Mouse (Mus musculus) midbrain, embryonic 16.5 days (tissue): Measurements from ENCODE around the gene Pax5. TPM values are rescaled to one million over a fixed set of nuclear protein-coding genes. Genes with fewer than 3 reads are reported as not detected.
A peak's percentile ranks its signal among the peaks of the same experiment; 100 is the strongest.

Experiments used
- ATAC-seq: fragments of 200-750 bp; cut with Nextera tagmentation; 2 replicates; pipeline ENCODE4 v1.8.0; 2017; ENCODE audit warnings: moderate TSS enrichment
- H3K27ac ChIP-seq: fragments of 300-500 bp; sonication (generic); 2 replicates; pipeline ENCODE4 v1.5.1; 2014; ENCODE audit warnings: mild to moderate bottlenecking, low read length, mixed read lengths
- H3K27me3 ChIP-seq: fragments of 300-500 bp; sonication (generic); 2 replicates; pipeline ENCODE4 v1.6.1; 2014; ENCODE audit warnings: low read depth, low read length, mixed read lengths; ENCODE audit not compliant: control insufficient read depth, insufficient read depth
- H3K36me3 ChIP-seq: fragments of 300-500 bp; sonication (generic); 2 replicates; pipeline ENCODE4 v1.6.1; 2014; ENCODE audit warnings: mild to moderate bottlenecking, low read length, moderate library complexity, mixed read lengths; ENCODE audit not compliant: control insufficient read depth, insufficient read depth
- H3K4me1 ChIP-seq: fragments of 300-500 bp; sonication (generic); 2 replicates; pipeline ENCODE4 v1.6.1; 2014; ENCODE audit warnings: mild to moderate bottlenecking, low read length, mixed read lengths; ENCODE audit not compliant: control insufficient read depth, insufficient read depth
- H3K4me2 ChIP-seq: fragments of 300-500 bp; sonication (generic); 2 replicates; pipeline ENCODE4 v1.6.1; 2014; ENCODE audit warnings: mild to moderate bottlenecking, low read length, mixed read lengths
- H3K4me3 ChIP-seq: fragments of 300-500 bp; sonication (generic); 2 replicates; pipeline ENCODE4 v1.5.1; 2014; ENCODE audit warnings: low read depth, mild to moderate bottlenecking, low read length, moderate library complexity, mixed read lengths
- H3K9ac ChIP-seq: fragments of 300-500 bp; sonication (generic); 2 replicates; pipeline ENCODE4 v1.6.1; 2014; ENCODE audit warnings: low read depth, low read length, mixed read lengths
- H3K9me3 ChIP-seq: fragments of 300-500 bp; sonication (generic); replicated peaks from 2 replicates; pipeline ENCODE4 v1.6.1; 2014; ENCODE audit warnings: mild to moderate bottlenecking, low read length, mixed read lengths; ENCODE audit not compliant: control insufficient read depth, poor library complexity, severe bottlenecking
- WGBS: fragments of 180-500 bp; shearing (Covaris S2); extraction: QIAGEN DNeasy Blood & Tissue Kit; methylation state at CpG from one replicate; pipeline ENCODE4 v1.1.7; 2014; 5-methylcytosine and 5-hydroxymethylcytosine counted together
- polyA plus RNA-seq: library from polyadenylated mRNA; unstranded; fragments of >200 nt; fragmentation: Nextera tagmentation; extraction: Ambion mirVana; gene quantifications from 2 replicates; pipeline ENCODE4 v1.2.1, GENCODE M21; 2015

The Pax5 gene
- polyA plus RNA-seq, 1 experiment from 2014 or later = 3.6 TPM

DNA sequence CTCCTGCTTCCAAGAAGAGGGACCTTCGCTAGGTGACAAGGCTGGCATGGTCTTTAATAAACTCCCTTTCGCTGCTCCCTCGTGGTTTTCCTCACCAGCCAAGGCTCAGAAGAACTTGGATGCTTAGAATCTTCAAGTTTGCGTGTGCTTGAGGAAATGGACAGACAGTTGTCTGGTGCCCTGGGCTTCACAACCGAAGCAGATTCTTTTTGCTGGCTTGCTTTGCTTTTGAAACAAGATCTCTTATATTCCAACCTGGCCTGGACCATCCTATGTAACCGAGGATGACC lies 45.6 kb downstream of the Pax5 start:
- no peaks in the 10 kb centered on the region for H3K36me3 ChIP-seq
- H3K4me1 ChIP-seq = peaks cover 9% of the 10 kb centered on the region; the same call in 1 of the 2 replicates
- H3K27me3 ChIP-seq = peaks cover 32% of the 10 kb centered on the region
- H3K9ac ChIP-seq = peak overlapping the region; percentile 72
- H3K27ac ChIP-seq = no peak overlapping the region
- no peaks in the 10 kb centered on the region for H3K9me3 ChIP-seq
- H3K4me3 ChIP-seq = peak overlapping the region; percentile 57
- WGBS = 21% methylated on average over 6 of the region's 6 CpGs
- ATAC-seq = no peak
- H3K4me2 ChIP-seq = peak overlapping the region; percentile 95

DNA sequence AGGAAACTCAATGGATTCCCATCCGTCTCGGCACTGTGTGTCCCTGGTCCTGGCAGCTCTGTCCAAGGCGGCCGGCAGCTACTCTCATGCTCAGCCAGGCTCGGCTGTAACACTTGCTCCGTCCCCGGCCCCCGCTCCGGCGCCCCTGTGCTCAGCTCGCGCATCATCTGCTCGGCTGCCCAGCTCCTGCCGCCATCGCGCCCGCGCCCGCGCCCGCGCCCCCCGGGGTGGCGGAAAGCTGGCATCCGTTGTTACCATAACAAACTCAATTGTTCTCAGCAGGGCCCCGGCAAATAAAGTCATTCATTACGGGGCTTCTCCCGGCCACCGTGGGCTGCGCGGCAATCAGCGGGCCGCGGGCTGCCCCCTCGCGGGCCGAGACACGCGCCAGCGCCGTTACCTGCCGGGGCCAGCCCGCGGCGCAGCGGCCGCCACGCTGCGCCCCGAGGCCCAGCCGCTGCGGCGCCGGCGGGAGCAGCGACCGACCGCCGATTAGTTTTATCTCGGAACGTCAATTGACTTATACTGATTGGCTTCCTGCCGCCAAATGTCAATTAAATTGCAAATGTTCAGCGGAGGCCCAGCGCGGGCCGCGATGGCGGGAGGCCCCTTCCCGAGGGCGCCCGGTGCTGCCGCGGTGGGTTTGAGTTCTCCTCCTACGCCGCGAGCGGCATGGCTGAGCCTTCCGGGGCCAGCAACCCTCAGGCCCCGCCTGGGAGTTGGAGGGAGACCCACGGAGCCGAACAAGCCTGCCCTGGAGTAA lies 46.1 kb downstream of the Pax5 start:
- Histone ChIP-seq H3K27me3 (peaks cover 32% of the 10 kb centered on the region), H3K4me1 (peaks cover 9% of the 10 kb centered on the region; the same call in 1 of the 2 replicates), H3K36me3 (no peaks in the 10 kb centered on the region), H3K27ac (peak overlapping the region; percentile 54), H3K9me3 (no peaks in the 10 kb centered on the region), H3K4me3 (peak overlapping the region; percentile 57), H3K9ac (peak overlapping the region; percentile 72), H3K4me2 (peak overlapping the region; percentile 95)
- under 1% methylated on average over 81 of the region's 81 CpGs for WGBS
- ATAC-seq = peak; percentile 88

DNA sequence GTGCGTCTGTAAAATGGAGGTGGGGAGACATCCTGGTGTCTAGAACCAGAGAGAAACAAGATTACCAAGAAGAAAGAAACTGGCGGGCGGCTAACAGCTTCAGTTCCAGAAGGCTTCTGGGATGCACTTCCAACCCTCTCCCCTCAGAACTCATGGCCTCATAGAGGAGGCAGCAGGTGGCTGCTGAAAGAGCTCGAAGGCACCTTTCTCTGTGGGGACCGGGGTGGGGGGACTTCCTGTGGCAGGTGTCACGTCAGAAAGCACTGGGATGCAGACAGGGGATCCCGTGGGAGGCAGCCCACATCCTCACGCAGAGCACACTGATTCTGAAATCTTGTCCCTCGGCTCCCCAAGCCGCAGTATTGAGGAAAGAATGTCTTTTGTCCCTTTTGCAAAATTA lies 46.8 kb downstream of the Pax5 start:
- ATAC-seq = peak; percentile 32; the same call in 1 of the 2 replicates
- Histone ChIP-seq H3K4me2 (peak overlapping the region; percentile 95), H3K4me3 (peak overlapping the region; percentile 57), H3K27me3 (peaks cover 32% of the 10 kb centered on the region), H3K4me1 (peaks cover 9% of the 10 kb centered on the region; the same call in 1 of the 2 replicates), H3K9ac (no peak overlapping the region), H3K9me3 (no peaks in the 10 kb centered on the region), H3K27ac (no peak overlapping the region), H3K36me3 (no peaks in the 10 kb centered on the region)
- WGBS = 22% methylated on average over 10 of the region's 10 CpGs

DNA sequence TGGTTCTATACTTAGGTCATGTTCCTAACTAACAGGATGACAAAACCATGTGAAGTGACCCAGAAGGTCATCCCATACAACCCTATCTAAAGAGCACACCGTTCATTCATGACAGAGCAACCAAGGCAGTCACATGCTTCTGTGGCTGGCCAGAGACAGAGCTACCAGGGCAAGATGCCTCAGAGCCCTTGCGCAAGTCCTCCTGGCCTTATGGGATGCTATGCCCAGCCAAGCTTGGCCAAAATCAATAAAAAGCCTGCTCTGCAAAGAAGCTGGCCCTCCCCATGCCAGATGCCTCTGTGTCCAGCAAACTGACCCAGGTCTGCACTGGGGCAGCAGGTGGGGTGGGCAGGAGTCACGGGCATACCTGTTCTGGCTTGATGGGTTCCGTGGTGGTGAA lies 65.1 kb downstream of the Pax5 start:
- no peak overlapping the region for H3K4me2 ChIP-seq
- 91% methylated on average over 4 of the region's 4 CpGs for WGBS
- H3K4me3 ChIP-seq = no peak overlapping the region
- no peak overlapping the region for H3K27ac ChIP-seq
- H3K4me1 ChIP-seq = no peaks in the 10 kb centered on the region
- H3K9ac ChIP-seq = no peak overlapping the region
- no peaks in the 10 kb centered on the region for H3K27me3 ChIP-seq
- H3K36me3 ChIP-seq = no peaks in the 10 kb centered on the region
- no peaks in the 10 kb centered on the region for H3K9me3 ChIP-seq
- no peak for ATAC-seq

DNA sequence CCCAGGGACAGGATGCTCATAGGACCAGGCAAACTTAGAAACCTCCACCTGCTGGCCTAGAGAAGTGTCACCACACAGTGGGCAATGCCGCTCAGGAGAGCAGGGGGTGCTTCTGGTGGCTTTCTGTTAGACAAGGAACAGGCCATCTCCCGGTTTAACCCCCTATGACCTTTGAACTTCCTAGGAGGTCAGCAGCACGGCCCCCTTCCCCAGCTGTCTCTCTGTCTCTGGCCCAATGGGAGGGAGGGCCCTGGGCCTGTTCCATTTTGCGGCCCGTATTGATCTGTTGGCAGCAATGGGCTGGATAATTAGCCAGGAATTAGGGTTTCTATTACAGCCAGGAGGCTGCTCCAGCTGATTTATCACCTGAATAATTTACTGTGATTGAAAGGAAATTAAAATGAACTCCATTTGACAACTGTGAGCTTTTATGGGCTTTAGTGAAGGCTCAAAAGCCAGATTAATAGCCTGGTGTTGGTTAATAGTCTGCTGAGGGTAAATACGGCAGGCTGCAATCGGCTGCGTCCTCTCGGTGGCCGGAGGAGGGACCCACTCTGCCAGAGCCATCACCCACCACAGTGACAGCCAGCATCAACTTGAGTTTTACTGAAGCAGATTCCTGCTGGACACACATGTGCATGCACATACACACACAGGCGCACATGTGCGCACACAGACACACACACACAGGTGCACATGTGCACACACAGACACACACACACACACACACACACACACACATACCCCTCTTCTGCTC lies 68.3 kb downstream of the Pax5 start:
- no peak for ATAC-seq
- Histone ChIP-seq H3K9me3 (no peaks in the 10 kb centered on the region), H3K36me3 (no peaks in the 10 kb centered on the region), H3K4me2 (no peak overlapping the region), H3K9ac (no peak overlapping the region), H3K27me3 (no peaks in the 10 kb centered on the region), H3K4me3 (no peak overlapping the region), H3K4me1 (no peaks in the 10 kb centered on the region), H3K27ac (no peak overlapping the region)
- 36% methylated on average over 12 of the region's 12 CpGs for WGBS

DNA sequence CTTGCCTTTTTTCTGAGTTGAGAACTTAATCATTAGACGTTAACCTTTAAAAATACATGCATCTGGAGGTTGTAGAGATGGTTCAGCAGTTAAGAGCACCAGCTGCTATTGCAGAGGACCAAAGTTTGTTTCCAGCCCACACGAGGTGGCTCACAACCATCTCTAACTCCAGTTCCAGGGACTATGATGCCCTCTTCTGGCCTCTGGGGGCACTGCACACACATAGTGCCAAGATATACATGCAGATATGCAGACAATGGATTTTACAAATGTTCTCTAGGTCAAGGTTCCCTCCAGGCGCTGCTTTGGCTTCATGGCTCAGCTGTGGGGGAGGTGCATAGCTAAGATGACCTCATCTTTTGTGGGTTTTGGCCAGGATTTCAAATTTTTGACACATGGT lies 74.7 kb downstream of the Pax5 start:
- Histone ChIP-seq H3K4me1 (peaks cover 6% of the 10 kb centered on the region), H3K27ac (no peak overlapping the region), H3K4me3 (no peak overlapping the region), H3K27me3 (no peaks in the 10 kb centered on the region), H3K4me2 (no peak overlapping the region), H3K9me3 (no peaks in the 10 kb centered on the region; the same call in 1 of the 2 replicates), H3K9ac (no peak overlapping the region), H3K36me3 (no peaks in the 10 kb centered on the region)
- no peak for ATAC-seq
- WGBS = 89% methylated on average over 3 of the region's 3 CpGs

DNA sequence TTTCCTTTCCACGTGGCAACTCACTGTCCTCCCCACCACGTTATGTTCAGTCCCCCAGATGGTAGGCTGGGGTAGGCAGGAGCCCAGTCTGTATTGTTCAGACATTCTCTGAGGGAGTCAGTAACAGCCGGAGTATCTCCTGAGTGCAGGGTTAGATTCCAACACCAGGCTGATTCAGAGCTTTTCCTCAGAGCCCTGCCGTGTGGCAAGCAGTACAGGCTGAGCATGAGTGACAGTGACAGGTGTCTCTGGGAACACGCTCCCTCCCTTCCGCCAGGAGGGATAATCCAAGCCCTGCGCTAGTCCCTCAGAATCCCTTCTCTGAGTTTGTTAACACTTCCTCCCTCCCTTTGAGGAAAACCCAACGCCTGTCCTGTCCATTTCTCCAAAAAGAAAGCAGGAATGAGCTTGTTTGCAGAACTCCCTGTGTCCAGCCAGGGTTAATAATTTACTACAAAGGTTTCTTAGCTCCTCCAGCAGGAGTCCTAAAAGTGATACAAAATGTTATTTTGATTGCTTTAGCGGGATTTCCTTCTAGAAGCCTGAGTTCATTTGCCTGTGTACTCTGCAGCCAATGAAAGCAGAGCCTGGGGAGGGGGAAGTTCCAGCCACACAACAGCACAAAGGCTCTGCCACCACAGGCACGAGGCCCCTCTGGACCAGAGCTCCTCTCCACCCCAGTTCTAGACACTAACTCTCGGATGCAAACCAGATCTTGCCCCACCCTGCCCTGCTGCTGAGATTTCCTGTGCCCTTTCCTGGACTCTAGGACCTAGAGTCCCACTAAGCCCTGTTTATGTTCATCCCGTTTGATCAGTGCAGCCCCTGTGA lies 76.4 kb downstream of the Pax5 start:
- no peak for ATAC-seq
- H3K4me1 ChIP-seq = peaks cover 6% of the 10 kb centered on the region
- 17% methylated on average over 12 of the region's 12 CpGs for WGBS
- no peaks in the 10 kb centered on the region for H3K36me3 ChIP-seq
- H3K4me2 ChIP-seq = no peak overlapping the region
- no peak overlapping the region for H3K4me3 ChIP-seq
- no peaks in the 10 kb centered on the region for H3K27me3 ChIP-seq
- H3K9ac ChIP-seq = no peak overlapping the region
- H3K27ac ChIP-seq = no peak overlapping the region
- H3K9me3 ChIP-seq = no peaks in the 10 kb centered on the region; the same call in 1 of the 2 replicates

DNA sequence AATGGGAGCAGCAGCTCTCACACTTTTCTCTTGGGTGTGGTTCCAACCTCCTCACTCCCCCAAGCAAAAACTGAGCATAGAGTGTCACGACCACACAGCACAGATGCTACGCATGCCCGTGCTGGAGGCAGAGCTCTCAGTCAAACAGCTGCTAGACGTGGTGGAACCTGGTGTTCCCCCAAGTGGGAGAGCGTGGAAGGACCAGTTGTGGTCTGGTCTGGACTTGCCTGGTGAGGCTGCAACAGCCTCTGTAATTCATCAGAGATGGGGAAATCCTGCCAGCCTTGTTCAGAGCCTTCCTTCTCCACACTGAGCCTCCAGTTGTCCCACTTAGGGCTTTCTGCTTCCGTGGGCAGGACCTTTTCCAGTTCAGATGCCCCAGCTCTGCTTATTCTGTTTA lies 80.2 kb downstream of the Pax5 start:
- Histone ChIP-seq H3K9ac (no peak overlapping the region), H3K27me3 (no peaks in the 10 kb centered on the region), H3K36me3 (no peaks in the 10 kb centered on the region), H3K4me3 (no peak overlapping the region), H3K4me2 (no peak overlapping the region), H3K9me3 (no peaks in the 10 kb centered on the region), H3K27ac (no peak overlapping the region), H3K4me1 (peaks cover 6% of the 10 kb centered on the region)
- WGBS = 76% methylated on average over 6 of the region's 6 CpGs
- ATAC-seq = no peak
